Mouse (Mus musculus) intestine, embryonic 15.5 days (tissue): ENCODE measurements around the gene Nudt22. TPM values are rescaled to one million over a fixed set of nuclear protein-coding genes. Genes with fewer than 3 reads are reported as not detected.

Source experiments
- ATAC-seq: fragments of 200-750 bp; cut with Nextera tagmentation; 2 replicates; pipeline ENCODE4 v1.8.0; 2017; ENCODE audit warnings: moderate TSS enrichment, moderate library complexity
- H3K27ac ChIP-seq: fragments of 300-500 bp; sonication (generic); 2 replicates; pipeline ENCODE4 v1.5.1; 2015; ENCODE audit warnings: mild to moderate bottlenecking, inconsistent platforms
- H3K27me3 ChIP-seq: fragments of 300-500 bp; sonication (generic); replicated peaks from 2 replicates; pipeline ENCODE4 v1.6.1; 2015; ENCODE audit warnings: inconsistent platforms
- H3K36me3 ChIP-seq: fragments of 300-500 bp; sonication (generic); 2 replicates; pipeline ENCODE4 v1.6.1; 2015; ENCODE audit warnings: inconsistent platforms
- H3K4me1 ChIP-seq: fragments of 300-500 bp; sonication (generic); replicated peaks from 2 replicates; pipeline ENCODE4 v1.6.1; 2015; ENCODE audit warnings: inconsistent platforms
- H3K4me2 ChIP-seq: fragments of 300-500 bp; sonication (generic); replicated peaks from 2 replicates; pipeline ENCODE4 v1.6.1; 2015; ENCODE audit warnings: mild to moderate bottlenecking, inconsistent platforms
- H3K4me3 ChIP-seq: fragments of 300-500 bp; sonication (generic); replicated peaks from 2 replicates; pipeline ENCODE4 v1.5.1; 2015; ENCODE audit warnings: inconsistent platforms
- H3K9ac ChIP-seq: fragments of 300-500 bp; sonication (generic); 2 replicates; pipeline ENCODE4 v1.6.1; 2015; ENCODE audit warnings: inconsistent platforms
- H3K9me3 ChIP-seq: fragments of 300-500 bp; sonication (generic); 2 replicates; pipeline ENCODE4 v1.6.1; 2016; ENCODE audit warnings: inconsistent platforms
- WGBS: fragments of 180-500 bp; shearing (Covaris S2); methylation state at CpG from one replicate; pipeline ENCODE4 v1.1.7; 2015; 5-methylcytosine and 5-hydroxymethylcytosine counted together
- polyA plus RNA-seq: library from polyadenylated mRNA; unstranded; fragments of >200 nt; fragmentation: Nextera tagmentation; extraction: Ambion mirVana; gene quantifications from 2 replicates; pipeline ENCODE4 v1.2.1, GENCODE M21; 2015

The Nudt22 gene
- polyA plus RNA-seq, 1 experiment from 2014 or later = 20.6 TPM

- no peak for ATAC-seq
Measured at GRCm38 (mm10) chr19:6971644-6972043, 24.3 kb downstream of the Nudt22 start.

GRCm38 (mm10) chr19:6970460-6971085, 25.3 kb downstream of the Nudt22 start:
- Histone ChIP-seq H3K9ac (peak overlapping the region; percentile 87), H3K27me3 (no peaks in the 10 kb centered on the region), H3K4me3 (peak overlapping the region; percentile 74), H3K4me2 (peak overlapping the region; percentile 72), H3K9me3 (no peaks in the 10 kb centered on the region), H3K27ac (peak overlapping the region; percentile 92), H3K4me1 (peaks cover 54% of the 10 kb centered on the region), H3K36me3 (peaks cover 8% of the 10 kb centered on the region; the same call in 1 of the 2 replicates)
- WGBS = 28% methylated on average over 11 of the region's 11 CpGs
- no peak for ATAC-seq

More at GRCm38 (mm10) chr19:6971644-6972043, 24.3 kb downstream of the Nudt22 start:
- Histone ChIP-seq H3K36me3 (peaks cover under 1% of the 10 kb centered on the region; the same call in 1 of the 2 replicates), H3K4me2 (peak overlapping the region; percentile 72; the same call in 1 of the 2 replicates), H3K27ac (peak overlapping the region; percentile 92), H3K9ac (no peak overlapping the region; the same call in 1 of the 2 replicates), H3K27me3 (no peaks in the 10 kb centered on the region), H3K4me3 (no peak overlapping the region), H3K4me1 (peaks cover 58% of the 10 kb centered on the region), H3K9me3 (no peaks in the 10 kb centered on the region)
- WGBS = 24% methylated on average over 6 of the region's 6 CpGs

GRCm38 (mm10) chr19:6969665-6970381, 26.1 kb downstream of the Nudt22 start:
- H3K4me1 ChIP-seq = peaks cover 54% of the 10 kb centered on the region
- ATAC-seq = peak; percentile 72
- H3K4me2 ChIP-seq = peak overlapping the region; percentile 72
- H3K9me3 ChIP-seq = no peaks in the 10 kb centered on the region
- peak overlapping the region; percentile 74 for H3K4me3 ChIP-seq
- peak overlapping the region; percentile 87 for H3K9ac ChIP-seq
- WGBS = 1% methylated on average over 54 of the region's 55 CpGs
- peaks cover 15% of the 10 kb centered on the region for H3K36me3 ChIP-seq
- peak overlapping the region; percentile 92 for H3K27ac ChIP-seq
- no peaks in the 10 kb centered on the region for H3K27me3 ChIP-seq

GRCm38 (mm10) chr19:6969291-6969664, 26.6 kb downstream of the Nudt22 start:
- Histone ChIP-seq H3K36me3 (peaks cover 20% of the 10 kb centered on the region), H3K4me2 (peak overlapping the region; percentile 72), H3K27ac (peak overlapping the region; percentile 92), H3K4me1 (peaks cover 54% of the 10 kb centered on the region), H3K9ac (peak overlapping the region; percentile 87), H3K27me3 (no peaks in the 10 kb centered on the region), H3K4me3 (peak overlapping the region; percentile 74), H3K9me3 (no peaks in the 10 kb centered on the region)
- WGBS = under 1% methylated on average over 20 of the region's 20 CpGs
- ATAC-seq = peak; percentile 8

GRCm38 (mm10) chr19:6968491-6969271, 27.2 kb downstream of the Nudt22 start:
- Histone ChIP-seq H3K4me1 (peaks cover 50% of the 10 kb centered on the region), H3K9ac (peak overlapping the region; percentile 87), H3K36me3 (peaks cover 25% of the 10 kb centered on the region), H3K27ac (peak overlapping the region; percentile 92), H3K4me2 (peak overlapping the region; percentile 72), H3K4me3 (peak overlapping the region; percentile 74), H3K9me3 (no peaks in the 10 kb centered on the region), H3K27me3 (no peaks in the 10 kb centered on the region)
- ATAC-seq = peak; percentile 86
- 5% methylated on average over 15 of the region's 15 CpGs for WGBS

- Histone ChIP-seq H3K9me3 (no peaks in the 10 kb centered on the region), H3K4me3 (no peak overlapping the region), H3K4me1 (peaks cover 20% of the 10 kb centered on the region), H3K4me2 (no peak overlapping the region), H3K36me3 (peaks cover 64% of the 10 kb centered on the region), H3K9ac (no peak overlapping the region), H3K27ac (no peak overlapping the region), H3K27me3 (no peaks in the 10 kb centered on the region)
- ATAC-seq = no peak
- 75% methylated on average over 10 of the region's 10 CpGs for WGBS
Measured at GRCm38 (mm10) chr19:6956461-6956860, 39.5 kb downstream of the Nudt22 start.

GRCm38 (mm10) chr19:6955424-6955823, 40.5 kb downstream of the Nudt22 start:
- Histone ChIP-seq H3K9ac (no peak overlapping the region), H3K4me3 (no peak overlapping the region), H3K27ac (no peak overlapping the region), H3K4me1 (peaks cover 20% of the 10 kb centered on the region), H3K27me3 (no peaks in the 10 kb centered on the region), H3K9me3 (no peaks in the 10 kb centered on the region), H3K36me3 (peaks cover 60% of the 10 kb centered on the region), H3K4me2 (no peak overlapping the region)
- 77% methylated on average over 7 of the region's 7 CpGs for WGBS
- no peak for ATAC-seq

- Histone ChIP-seq H3K9me3 (no peaks in the 10 kb centered on the region), H3K4me3 (no peak overlapping the region), H3K27ac (peak overlapping the region; percentile 36; the same call in 1 of the 2 replicates), H3K36me3 (peaks cover 46% of the 10 kb centered on the region), H3K4me1 (peaks cover 32% of the 10 kb centered on the region), H3K4me2 (0 out of 2 replicates have a peak overlapping the region, but pooled peaks have one; percentile 3), H3K27me3 (no peaks in the 10 kb centered on the region), H3K9ac (no peak overlapping the region)
- ATAC-seq = no peak
- 45% methylated on average over 9 of the region's 9 CpGs for WGBS
Measured at GRCm38 (mm10) chr19:6954046-6954445, 41.9 kb downstream of the Nudt22 start.

GRCm38 (mm10) chr19:6952712-6953037, 43.2 kb downstream of the Nudt22 start:
- Histone ChIP-seq H3K27ac (peak overlapping the region; percentile 97), H3K36me3 (peaks cover 34% of the 10 kb centered on the region), H3K9ac (peak overlapping the region; percentile 68), H3K9me3 (no peaks in the 10 kb centered on the region), H3K4me1 (peaks cover 36% of the 10 kb centered on the region), H3K4me2 (peak overlapping the region; percentile 88), H3K4me3 (peak overlapping the region; percentile 55), H3K27me3 (no peaks in the 10 kb centered on the region)
- ATAC-seq = peak; percentile 7; the same call in 1 of the 2 replicates
- WGBS = 8% methylated on average over 3 of the region's 3 CpGs

DNA sequence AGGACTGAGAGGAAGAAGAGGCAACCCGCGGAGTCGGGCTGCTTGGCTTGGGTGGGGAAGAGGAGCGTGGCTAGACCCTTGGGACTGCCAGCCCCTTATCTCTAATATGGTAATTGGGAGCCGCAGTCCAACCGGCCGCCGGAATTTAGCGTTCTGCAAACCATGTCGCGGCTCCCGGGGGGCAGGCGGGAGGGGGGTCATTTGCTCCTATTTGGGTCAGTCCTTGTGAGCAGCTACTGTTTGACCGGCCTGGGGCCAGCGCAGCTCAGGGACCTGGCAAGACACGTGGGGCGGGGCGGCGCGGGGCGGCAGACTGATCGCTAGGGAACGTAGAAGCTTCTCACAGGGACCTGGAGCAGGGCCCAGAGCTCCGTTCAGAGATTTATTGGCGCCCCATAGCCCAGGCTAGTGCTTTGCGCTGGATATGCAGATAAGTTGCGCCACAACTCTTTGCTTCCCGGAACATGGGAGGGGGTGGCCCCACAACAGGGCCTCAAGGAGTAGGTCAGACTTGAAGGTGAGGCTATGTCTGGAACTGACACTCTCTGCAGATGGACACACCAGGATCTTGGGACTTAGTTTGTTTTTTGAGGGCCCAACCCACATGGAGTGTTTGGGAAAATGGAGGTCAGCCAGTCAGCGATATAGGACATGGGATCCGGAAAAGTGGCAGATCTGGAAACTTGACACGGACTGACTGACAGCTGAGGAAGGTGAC, 43.8 kb downstream of the Nudt22 start:
- 1% methylated on average over 31 of the region's 31 CpGs for WGBS
- no peaks in the 10 kb centered on the region for H3K9me3 ChIP-seq
- peak; percentile 57 for ATAC-seq

DNA sequence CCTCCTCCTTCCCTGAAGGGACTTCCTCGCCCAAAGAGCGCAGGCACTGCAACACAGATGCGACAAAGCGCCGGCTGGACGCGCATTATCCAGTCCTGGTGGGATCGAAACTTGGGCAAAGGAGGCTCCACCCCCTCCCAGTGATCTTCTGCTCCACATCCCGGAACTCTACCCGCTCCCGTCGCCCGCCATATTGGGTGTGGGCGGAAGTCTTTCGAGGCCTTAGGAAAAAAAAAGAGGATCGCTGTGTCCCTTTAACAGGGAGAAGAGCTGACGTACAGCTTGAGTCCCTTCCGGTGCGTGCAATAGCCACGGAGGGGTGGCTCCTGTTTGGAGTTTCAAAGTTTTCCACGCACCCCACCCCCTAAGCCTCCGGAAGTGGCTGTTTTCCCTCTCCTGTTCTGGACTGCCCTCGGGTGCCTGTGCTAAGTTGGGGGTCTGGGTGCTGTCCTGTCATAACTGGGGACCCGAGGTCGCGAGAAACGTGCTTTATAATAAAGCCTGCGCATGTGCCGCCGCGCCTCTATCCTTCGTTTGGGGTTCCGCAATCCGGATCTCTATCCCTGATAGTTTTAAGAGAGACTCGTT, 44.4 kb downstream of the Nudt22 start:
- ATAC-seq = peak; percentile 78
- Histone ChIP-seq H3K9me3 (no peaks in the 10 kb centered on the region), H3K4me1 (peaks cover 36% of the 10 kb centered on the region), H3K27ac (peak overlapping the region; percentile 97), H3K9ac (peak overlapping the region; percentile 74), H3K27me3 (no peaks in the 10 kb centered on the region), H3K4me3 (peak overlapping the region; percentile 55), H3K4me2 (peak overlapping the region; percentile 88), H3K36me3 (peaks cover 22% of the 10 kb centered on the region)
- under 1% methylated on average over 35 of the region's 35 CpGs for WGBS

More for the DNA sequence above, 43.8 kb downstream of the Nudt22 start:
- H3K4me2 ChIP-seq = peak overlapping the region; percentile 88
- peak overlapping the region; percentile 55 for H3K4me3 ChIP-seq
- peaks cover 28% of the 10 kb centered on the region for H3K36me3 ChIP-seq
- peak overlapping the region; percentile 97 for H3K27ac ChIP-seq
- no peaks in the 10 kb centered on the region for H3K27me3 ChIP-seq
- peak overlapping the region; percentile 68 for H3K9ac ChIP-seq
- peaks cover 36% of the 10 kb centered on the region for H3K4me1 ChIP-seq
